Mouse (Mus musculus): ENCODE data around the gene Olfr49. TPM values are rescaled to one million over a fixed set of nuclear protein-coding genes. Genes with fewer than 3 reads are reported as not detected.

The Olfr49 gene
- not detected in 2 replicates for polyA plus RNA-seq (2014; fragmentation: Nextera tagmentation; extraction: Ambion mirVana)

- Histone ChIP-seq H3K36me3 (ENCODE audit: control insufficient read depth, insufficient read depth, low read length) (no peaks in the 10 kb centered on the region), H3K9ac (ENCODE audit: low read length) (no peak within 1 kb of the TSS), H3K9me3 (ENCODE audit: control insufficient read depth, low read length) (no peaks in the 10 kb centered on the region), H3K27ac (replicated peaks; ENCODE audit: low read depth, low read length) (no peak within 1 kb of the TSS), H3K4me2 (ENCODE audit: low read depth, severe bottlenecking) (no peak within 1 kb of the TSS), H3K4me1 (ENCODE audit: control insufficient read depth, insufficient read depth, low read length) (no peaks in the 10 kb centered on the region), H3K4me3 (ENCODE audit: low read depth, low read length) (no peak within 1 kb of the TSS), H3K27me3 (ENCODE audit: control insufficient read depth, insufficient read depth, low read length) (no peaks in the 10 kb centered on the region)
- DNase-seq (ENCODE audit: low spot score), result no peak
- WGBS, result 72% methylated on average over 1 of the region's 1 CpGs
- ATAC-seq (ENCODE audit: insufficient number of reproducible peaks, low FRiP score, low TSS enrichment, low read depth), result no peak
These were observed at the start of gene Olfr49 for GRCm38 (mm10) chr14:54284839-54285238. Gene Olfr49 (minus strand): TSS chr14:54284939.

- DNase-seq (ENCODE audit: low spot score) (no peak), ATAC-seq (ENCODE audit: insufficient number of reproducible peaks, low FRiP score, low TSS enrichment, low read depth) (no peak)
- 80% methylated on average over 8 of the region's 8 CpGs for WGBS
- H3K9ac ChIP-seq (ENCODE audit: low read length), result no peak overlapping the region
- H3K27me3 ChIP-seq (ENCODE audit: control insufficient read depth, insufficient read depth, low read length), result no peaks in the 10 kb centered on the region
- no peaks in the 10 kb centered on the region for H3K4me1 ChIP-seq (ENCODE audit: control insufficient read depth, insufficient read depth, low read length)
- H3K9me3 ChIP-seq (ENCODE audit: control insufficient read depth, low read length), result no peaks in the 10 kb centered on the region
- H3K4me2 ChIP-seq (ENCODE audit: low read depth, severe bottlenecking), result no peak overlapping the region
- H3K27ac ChIP-seq (replicated peaks; ENCODE audit: low read depth, low read length), result no peak overlapping the region
- no peak overlapping the region for H3K4me3 ChIP-seq (ENCODE audit: low read depth, low read length)
- no peaks in the 10 kb centered on the region for H3K36me3 ChIP-seq (ENCODE audit: control insufficient read depth, insufficient read depth, low read length)
These were observed 48.9 kb upstream of the Olfr49 start for GRCm38 (mm10) chr14:54333452-54334189.

DNA sequence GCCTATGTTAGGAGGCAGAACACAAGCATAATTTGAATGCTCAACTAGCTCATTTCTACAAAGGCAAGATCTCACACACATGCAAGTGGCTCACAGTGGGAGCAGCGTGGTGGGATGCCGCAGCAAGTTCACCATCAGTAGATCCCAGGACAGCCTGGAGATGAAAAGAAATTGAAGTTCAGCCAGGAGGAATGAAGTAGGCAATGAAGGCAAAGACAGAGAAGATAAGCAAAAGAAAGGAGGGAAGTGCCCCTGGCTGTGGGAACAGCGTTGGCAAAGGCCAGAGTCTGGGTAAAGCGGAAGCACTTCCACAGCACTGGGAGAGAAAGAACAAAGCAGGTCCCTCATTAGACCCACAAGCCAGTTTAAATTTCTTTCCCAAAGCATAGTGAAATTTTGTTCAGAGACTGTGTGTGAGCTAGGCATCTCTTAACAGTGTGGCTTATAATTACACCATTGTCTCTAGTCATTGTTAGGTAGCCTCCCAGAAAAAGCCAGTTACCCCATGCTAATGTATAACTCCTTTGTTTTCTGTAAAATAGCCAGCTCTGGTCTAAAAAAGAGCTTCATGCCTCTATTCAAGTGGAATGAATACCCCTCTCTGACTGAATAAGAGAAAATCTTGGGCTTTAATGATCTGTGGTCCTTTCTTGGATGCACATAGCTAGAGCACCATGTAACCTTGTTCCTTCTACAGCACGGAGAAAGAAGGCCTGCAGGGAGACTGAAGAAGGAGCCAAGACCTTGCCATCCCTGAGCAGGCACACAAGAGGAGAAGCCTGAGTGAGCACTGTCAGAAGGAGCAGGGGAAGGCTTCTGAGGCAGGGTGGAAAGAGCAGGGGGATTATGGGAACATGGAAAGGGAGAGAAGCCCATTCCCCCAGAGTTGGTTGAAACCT lies 47.7 kb upstream of the Olfr49 start:
- WGBS, result 86% methylated on average over 5 of the region's 5 CpGs
- Histone ChIP-seq H3K9ac (ENCODE audit: low read length) (no peak overlapping the region), H3K36me3 (ENCODE audit: control insufficient read depth, insufficient read depth, low read length) (no peaks in the 10 kb centered on the region), H3K4me1 (ENCODE audit: control insufficient read depth, insufficient read depth, low read length) (no peaks in the 10 kb centered on the region), H3K9me3 (ENCODE audit: control insufficient read depth, low read length) (no peaks in the 10 kb centered on the region), H3K4me3 (ENCODE audit: low read depth, low read length) (no peak overlapping the region), H3K4me2 (ENCODE audit: low read depth, severe bottlenecking) (no peak overlapping the region), H3K27me3 (ENCODE audit: control insufficient read depth, insufficient read depth, low read length) (no peaks in the 10 kb centered on the region), H3K27ac (replicated peaks; ENCODE audit: low read depth, low read length) (no peak overlapping the region)
- ATAC-seq (ENCODE audit: insufficient number of reproducible peaks, low FRiP score, low TSS enrichment, low read depth), result no peak
- DNase-seq (ENCODE audit: low spot score), result no peak

DNA sequence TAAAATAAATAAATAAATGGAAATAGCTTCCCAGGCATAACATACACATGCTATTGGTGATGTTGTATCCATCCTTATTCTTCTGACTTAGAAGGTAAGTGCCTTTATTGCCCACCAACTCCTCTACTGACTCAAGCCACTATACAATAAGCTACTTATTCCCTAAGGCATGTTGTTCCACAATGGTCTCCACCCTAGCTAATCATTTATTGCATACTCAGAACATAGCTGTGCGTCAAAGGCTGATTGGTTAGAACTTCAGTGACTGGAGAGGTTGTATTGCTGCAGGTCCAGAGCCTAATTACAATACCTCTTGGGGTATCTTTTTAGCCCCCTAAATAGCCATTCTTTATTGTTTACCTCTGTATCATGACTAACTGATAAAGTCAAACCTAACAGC lies 46.4 kb upstream of the Olfr49 start:
- H3K9ac ChIP-seq (ENCODE audit: low read length), result no peak overlapping the region

GRCm38 (mm10) chr14:54329201-54329600 lies 44.5 kb upstream of the Olfr49 start:
- ATAC-seq (ENCODE audit: insufficient number of reproducible peaks, low FRiP score, low TSS enrichment, low read depth), result no peak
- H3K9ac ChIP-seq (ENCODE audit: low read length), result no peak overlapping the region
- H3K4me3 ChIP-seq (ENCODE audit: low read depth, low read length), result no peak overlapping the region
- H3K9me3 ChIP-seq (ENCODE audit: control insufficient read depth, low read length), result no peaks in the 10 kb centered on the region
- H3K27ac ChIP-seq (replicated peaks; ENCODE audit: low read depth, low read length), result no peak overlapping the region
- no peak for DNase-seq (ENCODE audit: low spot score)
- no peaks in the 10 kb centered on the region for H3K36me3 ChIP-seq (ENCODE audit: control insufficient read depth, insufficient read depth, low read length)
- H3K4me2 ChIP-seq (ENCODE audit: low read depth, severe bottlenecking), result no peak overlapping the region
- WGBS, result 43% methylated on average over 9 of the region's 9 CpGs
- H3K4me1 ChIP-seq (ENCODE audit: control insufficient read depth, insufficient read depth, low read length), result no peaks in the 10 kb centered on the region
- no peaks in the 10 kb centered on the region for H3K27me3 ChIP-seq (ENCODE audit: control insufficient read depth, insufficient read depth, low read length)

More for the DNA sequence above, 46.4 kb upstream of the Olfr49 start:
- ATAC-seq (ENCODE audit: insufficient number of reproducible peaks, low FRiP score, low TSS enrichment, low read depth) (no peak), DNase-seq (ENCODE audit: low spot score) (no peak)
- Histone ChIP-seq H3K4me1 (ENCODE audit: control insufficient read depth, insufficient read depth, low read length) (no peaks in the 10 kb centered on the region), H3K27me3 (ENCODE audit: control insufficient read depth, insufficient read depth, low read length) (no peaks in the 10 kb centered on the region), H3K4me2 (ENCODE audit: low read depth, severe bottlenecking) (no peak overlapping the region), H3K9me3 (ENCODE audit: control insufficient read depth, low read length) (no peaks in the 10 kb centered on the region), H3K4me3 (ENCODE audit: low read depth, low read length) (no peak overlapping the region), H3K36me3 (ENCODE audit: control insufficient read depth, insufficient read depth, low read length) (no peaks in the 10 kb centered on the region), H3K27ac (replicated peaks; ENCODE audit: low read depth, low read length) (no peak overlapping the region)
- 95% methylated on average over 1 of the region's 1 CpGs for WGBS

DNA sequence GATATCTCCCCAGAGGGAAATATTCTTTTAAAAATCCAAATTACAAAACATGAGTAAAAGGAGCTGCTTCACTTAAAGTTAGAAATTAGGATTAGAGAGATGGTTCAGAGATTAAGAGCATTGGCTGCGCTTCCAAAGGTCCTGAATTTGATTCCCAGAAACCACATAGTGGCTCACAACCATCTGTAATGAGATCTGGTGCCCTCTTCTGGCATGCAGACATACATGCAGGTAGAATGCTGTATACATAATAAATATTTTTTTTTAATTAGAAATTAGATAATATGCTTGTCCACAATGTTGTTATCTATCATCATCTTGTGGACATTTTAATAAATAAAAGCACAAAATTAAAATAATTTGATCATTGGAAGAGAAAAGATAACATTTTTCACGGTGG lies 43.8 kb upstream of the Olfr49 start:
- Histone ChIP-seq H3K9me3 (ENCODE audit: control insufficient read depth, low read length) (no peaks in the 10 kb centered on the region), H3K4me3 (ENCODE audit: low read depth, low read length) (no peak overlapping the region), H3K9ac (ENCODE audit: low read length) (no peak overlapping the region), H3K4me1 (ENCODE audit: control insufficient read depth, insufficient read depth, low read length) (no peaks in the 10 kb centered on the region), H3K36me3 (ENCODE audit: control insufficient read depth, insufficient read depth, low read length) (no peaks in the 10 kb centered on the region), H3K27me3 (ENCODE audit: control insufficient read depth, insufficient read depth, low read length) (no peaks in the 10 kb centered on the region), H3K4me2 (ENCODE audit: low read depth, severe bottlenecking) (no peak overlapping the region), H3K27ac (replicated peaks; ENCODE audit: low read depth, low read length) (no peak overlapping the region)
- ATAC-seq (ENCODE audit: insufficient number of reproducible peaks, low FRiP score, low TSS enrichment, low read depth), result no peak
- WGBS, result 79% methylated on average over 2 of the region's 2 CpGs
- DNase-seq (ENCODE audit: low spot score), result no peak

DNA sequence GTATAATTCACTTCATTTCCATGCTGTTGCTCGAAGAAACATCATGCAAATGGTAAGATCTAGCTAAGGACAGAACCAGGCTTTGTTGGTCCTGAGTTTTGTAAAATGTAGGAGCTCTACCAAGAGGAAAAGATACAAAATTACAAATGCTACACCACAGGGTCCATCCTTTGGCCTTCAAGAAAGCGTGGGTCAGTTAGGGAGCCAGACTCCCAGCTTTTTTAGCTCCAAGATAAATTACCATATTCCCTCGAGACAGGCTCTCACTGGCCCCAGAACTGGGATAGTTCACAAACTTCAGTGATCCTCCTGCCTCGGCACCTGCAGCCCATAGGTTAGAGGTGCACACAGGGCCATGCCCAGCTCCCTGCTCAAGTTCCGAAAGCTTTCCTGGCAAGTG lies 39.7 kb upstream of the Olfr49 start:
- Histone ChIP-seq H3K27ac (replicated peaks; ENCODE audit: low read depth, low read length) (no peak overlapping the region), H3K9me3 (ENCODE audit: control insufficient read depth, low read length) (no peaks in the 10 kb centered on the region), H3K4me1 (ENCODE audit: control insufficient read depth, insufficient read depth, low read length) (no peaks in the 10 kb centered on the region), H3K27me3 (ENCODE audit: control insufficient read depth, insufficient read depth, low read length) (no peaks in the 10 kb centered on the region), H3K4me3 (ENCODE audit: low read depth, low read length) (no peak overlapping the region), H3K9ac (ENCODE audit: low read length) (no peak overlapping the region), H3K36me3 (ENCODE audit: control insufficient read depth, insufficient read depth, low read length) (no peaks in the 10 kb centered on the region), H3K4me2 (ENCODE audit: low read depth, severe bottlenecking) (no peak overlapping the region)
- ATAC-seq (ENCODE audit: insufficient number of reproducible peaks, low FRiP score, low TSS enrichment, low read depth) (no peak), DNase-seq (ENCODE audit: low spot score) (no peak)
- WGBS, result 76% methylated on average over 5 of the region's 5 CpGs

GRCm38 (mm10) chr14:54321556-54322376 lies 37.0 kb upstream of the Olfr49 start:
- Histone ChIP-seq H3K36me3 (ENCODE audit: control insufficient read depth, insufficient read depth, low read length) (no peaks in the 10 kb centered on the region), H3K9ac (ENCODE audit: low read length) (no peak overlapping the region), H3K27me3 (ENCODE audit: control insufficient read depth, insufficient read depth, low read length) (no peaks in the 10 kb centered on the region), H3K4me2 (ENCODE audit: low read depth, severe bottlenecking) (no peak overlapping the region), H3K4me1 (ENCODE audit: control insufficient read depth, insufficient read depth, low read length) (no peaks in the 10 kb centered on the region), H3K27ac (replicated peaks; ENCODE audit: low read depth, low read length) (no peak overlapping the region), H3K9me3 (ENCODE audit: control insufficient read depth, low read length) (no peaks in the 10 kb centered on the region), H3K4me3 (ENCODE audit: low read depth, low read length) (no peak overlapping the region)
- no peak for ATAC-seq (ENCODE audit: insufficient number of reproducible peaks, low FRiP score, low TSS enrichment, low read depth)
- WGBS, result 76% methylated on average over 18 of the region's 18 CpGs
- DNase-seq (ENCODE audit: low spot score), result no peak
